Mouse (Mus musculus) kidney, adult 9 months (tissue): Measurements from ENCODE around the gene Vps16.

Experiments
- DNase-seq: peaks from one replicate; pipeline ENCODE4 v3.0.0; 2022

The Vps16 gene

DNA sequence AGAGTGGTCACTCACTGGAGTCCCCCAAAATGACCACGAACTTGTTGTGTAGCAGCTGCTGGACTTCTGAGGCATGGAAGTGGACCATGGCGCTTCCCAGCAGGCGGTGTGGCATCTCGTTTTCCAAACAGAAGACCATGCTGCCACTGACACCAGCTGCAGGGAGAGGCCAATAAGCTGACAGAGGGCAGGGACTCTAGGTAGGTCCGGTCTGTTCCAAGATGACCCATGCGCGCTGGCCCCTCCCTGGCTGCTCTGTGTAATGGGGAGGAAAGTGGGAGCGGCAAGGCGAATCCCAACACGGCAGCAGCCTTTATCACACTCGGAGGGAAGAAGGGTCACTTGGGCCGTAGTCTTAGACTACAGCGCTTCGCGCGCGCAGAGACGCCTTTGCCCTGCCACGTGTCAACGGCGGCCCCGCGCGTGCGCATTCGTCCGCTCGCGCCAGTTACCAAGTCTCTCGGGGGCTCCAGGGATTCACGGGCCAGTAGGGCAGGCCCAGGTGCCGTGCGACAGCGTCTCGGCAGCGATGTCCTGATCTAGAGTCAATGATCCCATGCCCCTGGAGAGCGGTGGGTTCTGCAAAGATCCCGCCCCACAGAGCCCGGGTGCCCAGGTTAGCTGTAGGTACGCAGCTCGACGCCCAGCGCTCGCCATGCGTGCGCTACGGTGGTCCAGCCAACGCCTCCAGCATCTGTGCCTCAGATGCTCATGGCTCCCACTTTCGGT, 578 bp upstream of the Vps16 start:
- peak; percentile 77 for DNase-seq

DNA sequence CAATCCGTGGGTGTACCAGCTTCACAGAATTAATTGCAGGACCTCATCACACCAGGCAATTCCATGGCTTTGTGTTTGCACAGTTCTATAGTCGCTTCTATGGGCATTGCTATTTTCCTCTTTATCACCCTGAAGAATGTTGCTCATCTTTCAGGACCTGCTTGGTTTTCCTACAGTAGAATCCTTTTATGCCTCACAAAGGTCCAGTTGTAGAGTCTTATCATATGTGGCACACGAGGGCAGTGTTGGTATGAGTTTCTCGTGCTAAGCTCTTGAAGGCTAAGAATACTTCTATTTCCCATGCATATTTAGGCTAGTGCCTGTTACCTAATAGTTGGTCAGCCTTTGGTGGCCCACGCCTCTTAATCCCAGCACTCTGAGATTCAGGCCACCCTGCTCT, 973 bp downstream of the Vps16 start:
- peak; percentile 28 for DNase-seq

DNA sequence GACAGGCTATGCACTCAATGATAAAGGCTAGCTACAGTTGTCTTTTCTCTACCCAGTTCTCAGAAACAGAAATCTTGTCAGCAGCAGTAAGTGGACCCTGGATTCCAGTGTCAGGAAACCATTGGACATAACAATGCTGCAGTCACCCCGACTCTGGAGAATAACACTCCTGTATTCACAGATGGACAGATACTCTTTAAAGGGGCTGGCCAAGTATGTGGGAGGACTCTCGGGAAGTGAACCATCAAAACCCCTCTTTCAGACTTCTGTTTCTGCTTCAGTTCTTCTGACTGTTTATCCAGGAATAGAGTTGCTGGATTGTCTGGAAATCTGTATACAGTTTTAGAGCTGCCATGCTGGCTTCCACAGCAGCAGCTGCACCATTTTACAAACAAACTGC, 5.7 kb downstream of the Vps16 start:
- no peak for DNase-seq

DNA sequence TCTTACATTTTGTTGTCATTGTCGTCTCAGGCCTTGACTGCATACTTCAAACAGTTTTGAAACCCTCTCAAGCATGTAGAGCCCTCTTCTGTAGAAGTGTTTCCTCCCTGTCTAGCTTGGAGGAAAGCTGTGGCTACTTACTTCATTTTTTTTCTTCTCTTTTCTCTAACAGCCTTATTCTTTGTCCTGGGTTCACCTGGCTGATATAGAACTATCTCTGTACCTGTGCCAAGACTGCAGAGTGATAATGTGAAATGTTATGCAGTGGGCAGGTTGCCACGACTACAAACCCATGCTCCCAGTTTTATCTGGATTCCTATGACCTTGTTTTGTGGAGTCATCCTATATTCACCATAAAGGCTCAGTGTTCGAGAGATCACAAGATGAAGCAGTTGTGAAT, 6.3 kb downstream of the Vps16 start:
- no peak for DNase-seq

DNA sequence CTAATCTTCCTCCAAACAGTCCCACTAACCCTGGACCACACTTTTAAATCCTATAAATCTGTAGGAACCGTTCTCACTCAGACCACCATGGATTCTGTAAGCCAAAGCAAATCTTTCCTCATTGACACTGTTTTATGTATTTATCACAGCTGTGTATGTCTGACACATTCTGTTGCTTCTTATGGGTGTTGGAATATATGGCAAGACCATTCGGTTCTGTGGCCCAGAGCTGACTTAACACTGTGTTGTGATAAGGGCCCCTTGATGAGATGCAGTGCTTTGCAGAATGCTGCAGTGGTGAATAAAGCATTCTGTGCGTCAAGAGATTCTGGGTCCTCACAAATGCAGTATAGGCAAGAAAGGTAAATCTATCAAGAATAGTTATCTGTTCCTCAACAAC, 8.0 kb downstream of the Vps16 start:
- no peak for DNase-seq

DNA sequence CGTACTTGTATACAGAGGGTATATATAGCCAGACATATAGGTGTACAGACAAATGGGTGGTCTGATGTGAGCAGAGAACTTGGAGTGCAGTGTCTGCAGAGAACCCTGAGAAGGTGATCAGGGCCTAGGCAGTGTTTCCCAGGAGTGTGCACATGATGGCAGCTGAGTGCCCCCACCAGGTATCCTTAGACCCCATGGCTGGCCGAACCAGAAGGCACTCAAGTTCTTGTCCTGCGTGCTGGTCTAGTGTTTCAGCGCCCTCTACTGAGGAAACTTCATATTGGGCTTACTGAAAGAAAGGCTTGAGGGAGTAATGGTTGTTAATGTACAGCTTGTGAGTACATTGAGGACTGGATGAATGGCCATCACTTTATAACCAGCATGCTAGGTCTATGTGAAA, 9.0 kb downstream of the Vps16 start:
- DNase-seq: peak; percentile 63

DNA sequence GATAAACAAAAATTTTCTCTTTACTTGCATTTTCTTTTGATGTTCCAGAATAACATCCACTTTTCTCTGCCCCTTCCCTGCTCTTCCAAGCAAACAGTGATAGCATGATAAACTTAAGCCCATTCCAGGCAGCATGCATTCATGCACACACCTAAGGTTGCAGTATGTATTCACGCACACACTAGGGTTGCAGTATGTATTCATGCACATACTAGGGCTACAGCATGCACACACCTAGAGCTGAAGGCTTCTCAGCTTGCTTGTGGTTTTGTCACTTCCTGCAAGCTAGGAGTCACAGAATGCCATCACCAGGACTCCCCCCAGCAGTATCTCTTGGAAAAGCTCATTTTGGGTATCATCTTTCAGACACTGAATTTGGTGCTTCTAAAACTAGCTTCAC, 12.6 kb downstream of the Vps16 start:
- DNase-seq: no peak

DNA sequence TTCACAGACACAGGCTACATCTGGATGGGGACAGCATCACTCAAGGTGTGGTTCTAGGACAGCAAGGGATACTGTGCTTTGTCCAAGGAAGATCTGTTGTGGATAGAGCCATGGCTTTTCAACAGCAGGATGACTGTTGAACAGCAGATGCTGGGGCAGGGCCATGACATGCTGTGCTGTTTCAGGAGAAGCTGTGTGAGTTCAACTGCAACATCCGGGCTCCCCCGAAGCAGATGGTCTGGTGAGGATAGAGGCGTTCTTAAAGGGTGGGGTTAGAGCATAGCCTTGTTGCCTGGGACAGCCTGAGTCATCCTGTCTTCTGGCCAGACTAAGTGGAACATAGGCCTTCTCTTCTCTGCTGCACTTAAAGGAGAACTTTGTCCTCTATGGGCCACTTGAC, 14.7 kb downstream of the Vps16 start:
- DNase-seq: no peak

DNA sequence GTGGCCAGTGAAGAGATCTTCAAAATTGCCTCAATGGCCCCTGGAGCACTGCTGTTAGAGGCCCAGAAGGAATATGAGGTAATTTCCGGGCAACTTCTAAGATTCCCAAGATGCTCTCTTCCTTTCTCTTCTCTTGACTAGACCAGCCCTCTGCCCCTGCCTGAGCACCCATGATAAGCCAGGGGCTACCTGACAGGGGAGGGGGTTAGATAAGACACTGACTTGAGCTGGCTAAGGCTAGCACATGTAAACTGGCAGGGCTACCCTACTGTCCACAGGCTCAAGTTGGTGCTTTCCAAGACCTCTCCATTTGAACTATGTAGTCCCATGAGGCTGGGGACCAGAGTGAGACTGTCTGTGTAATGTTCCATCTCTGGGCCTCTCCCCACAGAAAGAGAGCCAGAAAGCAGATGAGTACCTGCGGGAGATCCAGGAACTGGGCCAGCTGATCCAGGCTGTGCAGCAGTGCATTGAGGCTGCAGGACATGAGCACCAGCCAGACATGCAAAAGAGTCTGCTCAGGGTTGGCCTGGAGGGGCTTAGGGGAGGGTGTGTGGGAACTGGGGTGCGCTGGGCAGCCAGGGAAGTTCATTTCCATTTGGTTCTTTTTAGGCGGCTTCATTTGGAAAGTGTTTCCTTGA, 15.8 kb downstream of the Vps16 start:
- no peak for DNase-seq

DNA sequence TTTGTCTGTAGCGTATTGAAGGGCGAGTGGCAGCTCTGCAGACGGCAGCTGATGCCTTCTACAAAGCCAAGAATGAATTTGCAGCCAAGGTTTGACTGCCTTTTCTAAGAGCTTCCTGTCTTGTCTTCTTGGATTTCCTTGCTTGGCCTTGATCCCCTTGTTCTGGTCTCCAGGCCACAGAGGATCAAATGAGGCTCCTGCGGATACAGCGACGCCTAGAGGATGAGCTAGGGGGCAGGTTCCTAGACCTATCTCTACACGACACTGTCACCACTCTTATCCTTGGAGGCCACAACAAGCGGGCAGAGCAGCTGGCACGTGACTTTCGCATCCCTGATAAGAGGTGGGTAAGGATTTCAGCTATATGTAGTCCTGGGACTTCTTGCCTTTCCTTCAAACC, 18.0 kb downstream of the Vps16 start:
- DNase-seq: no peak

DNA sequence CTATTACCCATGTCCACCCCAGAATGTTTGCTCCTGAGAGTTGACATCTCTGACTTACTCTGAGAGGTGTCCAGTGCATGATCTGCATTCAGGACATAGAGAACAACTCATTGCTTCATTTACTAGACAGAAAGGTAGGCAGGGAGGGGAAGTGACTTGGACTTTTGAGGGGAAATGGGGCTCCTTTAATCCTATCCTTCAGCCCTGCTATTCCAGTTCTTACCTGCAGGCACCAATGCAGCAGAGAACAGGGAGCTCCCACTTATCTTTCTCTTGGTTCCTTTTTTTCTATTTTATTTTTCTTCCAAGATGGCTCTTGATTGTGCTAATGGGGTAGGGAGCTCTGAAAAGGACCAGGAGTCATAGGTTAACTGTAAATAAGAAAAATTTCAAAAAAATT, 24.3 kb downstream of the Vps16 start:
- no peak for DNase-seq

DNA sequence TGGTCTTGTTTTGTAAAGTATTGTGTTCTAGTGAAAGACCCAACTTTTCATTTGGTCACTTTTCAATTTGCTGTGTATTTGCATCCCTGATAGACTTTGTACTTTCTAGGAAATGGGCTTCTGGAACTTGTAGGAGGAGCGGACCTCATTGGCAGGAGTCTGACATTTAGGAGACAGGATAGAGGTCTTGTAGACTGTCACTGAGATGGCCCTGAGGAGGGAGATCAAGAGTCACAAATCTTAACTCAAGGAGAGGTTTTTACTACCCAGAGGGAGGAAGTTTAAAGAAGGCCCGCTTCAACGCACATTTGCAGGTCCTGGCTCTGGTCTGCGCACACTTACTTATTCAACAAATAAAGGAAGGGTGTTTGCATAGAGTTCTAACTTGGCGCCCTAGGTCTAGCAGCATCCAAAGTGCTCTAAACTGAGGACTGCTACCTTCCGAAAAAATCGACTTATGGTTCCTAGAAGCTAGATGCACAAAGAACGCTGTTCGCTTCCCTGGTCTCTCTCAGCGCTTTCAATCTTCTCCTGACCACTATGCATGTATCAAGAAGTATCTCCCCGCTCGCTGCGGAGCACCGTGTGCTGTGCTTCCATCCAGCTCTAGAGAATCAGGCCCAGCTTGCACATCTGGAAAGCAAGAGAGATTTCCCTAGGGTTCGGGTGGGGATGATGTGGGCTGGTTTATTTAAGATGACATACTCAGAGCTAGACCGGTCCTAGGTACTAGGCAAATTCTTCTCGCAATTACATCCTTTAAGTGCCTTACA, 25.1 kb downstream of the Vps16 start:
- peak; percentile 59 for DNase-seq

DNA sequence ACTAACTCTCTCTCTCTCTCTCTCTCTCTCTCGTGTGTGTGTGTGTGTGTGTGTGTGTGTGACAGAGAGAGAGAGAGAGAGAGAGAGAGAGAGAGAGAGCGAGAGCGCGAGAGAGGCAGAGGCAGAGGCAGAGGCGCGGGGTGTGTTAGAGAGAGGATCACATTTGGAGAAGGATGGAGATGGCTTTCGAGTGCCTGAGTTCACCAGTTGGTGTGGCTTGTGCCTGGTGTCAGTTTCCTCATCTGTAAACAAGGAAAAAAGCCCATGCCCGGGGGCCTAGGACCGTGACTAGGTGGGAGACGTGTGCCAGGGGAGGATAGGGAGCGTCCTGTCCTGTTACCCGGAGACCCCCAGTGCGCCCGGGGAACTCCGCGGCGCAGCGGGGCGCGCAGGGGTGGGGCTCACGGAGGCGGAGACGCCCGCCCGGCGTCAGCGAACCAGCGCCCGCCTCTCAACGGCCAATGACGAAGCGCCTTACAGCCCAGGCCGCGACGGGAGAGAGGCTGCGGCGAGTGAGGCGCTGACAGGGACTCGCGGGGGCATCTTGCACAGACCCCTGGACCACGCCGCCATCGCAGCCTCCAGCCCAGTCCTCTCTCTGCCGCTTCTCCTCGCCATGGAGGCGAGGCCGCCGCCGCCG, 25.8 kb downstream of the Vps16 start, which contains the start of gene Ptpra:
Gene Ptpra (plus strand): TSS at position 485 of the 640 bp plus-strand sequence.
- peak; percentile 89 for DNase-seq

DNA sequence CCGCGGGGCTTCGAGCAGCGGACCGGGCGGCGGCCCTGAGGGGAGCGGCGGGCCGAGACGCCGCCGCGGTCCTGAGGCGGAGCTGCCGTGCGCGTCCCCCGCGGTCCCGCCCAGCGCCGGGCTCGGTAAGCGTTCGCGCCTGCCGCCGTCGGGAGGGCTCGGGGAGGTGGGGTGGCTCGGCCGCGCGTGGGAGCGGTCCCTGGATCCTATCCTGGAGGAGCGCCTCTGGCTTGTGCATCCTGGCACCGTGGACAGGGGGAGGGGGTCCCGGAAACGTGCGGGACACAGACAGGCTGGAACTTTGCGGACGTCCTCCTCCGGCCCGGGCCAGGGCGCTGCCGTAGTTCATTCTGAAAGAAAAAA, 26.3 kb downstream of the Vps16 start:
- peak; percentile 67 for DNase-seq

DNA sequence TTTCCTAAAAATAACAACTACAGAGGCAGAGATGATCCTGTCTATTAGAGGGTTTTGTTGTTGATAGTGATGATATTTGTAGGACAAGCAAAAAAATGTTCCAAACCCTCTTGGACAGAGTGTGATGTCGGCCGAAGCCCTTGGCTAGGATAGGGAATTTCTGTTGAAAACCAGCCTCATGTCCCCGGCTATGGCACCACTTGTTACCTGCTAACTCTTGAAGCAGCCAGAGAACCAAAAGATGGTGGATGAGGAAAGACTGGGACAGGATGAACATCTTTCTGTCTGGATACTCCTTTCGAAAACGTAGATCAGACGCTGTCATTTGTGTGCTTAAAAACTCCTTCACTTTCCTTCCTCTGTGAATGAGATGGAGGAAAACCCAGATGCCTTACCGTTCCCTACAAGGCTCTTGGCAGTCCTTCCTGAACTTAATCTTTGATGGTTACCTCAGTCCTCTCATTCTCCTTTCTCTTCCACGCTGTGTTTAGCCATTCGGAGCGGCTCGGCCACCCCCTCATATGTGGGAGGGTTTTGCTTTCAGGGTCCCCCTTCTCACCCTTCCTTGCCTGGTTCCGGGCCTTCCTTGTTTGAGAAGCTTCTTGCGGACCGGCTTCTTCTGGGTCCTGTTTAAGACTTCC, 27.1 kb downstream of the Vps16 start:
- no peak for DNase-seq

DNA sequence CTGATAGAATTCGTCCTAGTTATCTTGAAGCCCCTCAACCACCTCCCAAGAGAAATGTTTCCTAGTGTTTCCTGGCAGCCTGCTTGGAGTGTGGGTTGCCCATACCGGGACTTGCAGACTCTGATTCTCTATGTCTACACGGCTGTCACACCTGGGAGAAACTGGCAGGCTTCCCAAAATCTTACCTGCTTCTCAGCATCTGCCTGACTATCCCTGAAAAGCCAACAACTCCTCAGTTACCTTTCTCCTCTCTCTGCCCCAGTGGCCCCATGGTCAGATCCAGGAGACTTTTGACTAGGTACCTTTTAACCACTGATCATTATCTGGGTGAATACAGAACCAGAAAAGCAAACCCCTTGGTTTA, 27.6 kb downstream of the Vps16 start:
- no peak for DNase-seq

DNA sequence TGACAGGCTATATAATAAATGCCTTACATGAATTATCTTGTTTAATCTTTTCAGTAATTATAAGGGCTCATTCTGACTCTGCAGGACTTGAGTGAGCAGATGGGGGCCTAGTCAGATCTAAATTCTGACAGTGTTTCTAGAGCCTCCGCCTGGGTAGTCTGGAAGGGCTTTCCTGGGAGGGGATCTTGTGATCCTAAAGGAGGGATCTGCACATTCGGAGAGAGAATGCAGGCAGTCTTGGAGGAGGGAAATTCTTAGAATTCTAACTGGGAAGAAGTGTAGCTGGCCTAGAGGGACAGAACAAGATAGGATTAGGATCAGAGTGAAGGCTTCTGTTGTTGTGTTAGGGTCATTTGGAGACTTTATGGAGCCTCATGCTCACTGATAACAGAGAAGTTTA, 28.1 kb downstream of the Vps16 start:
- no peak for DNase-seq

DNA sequence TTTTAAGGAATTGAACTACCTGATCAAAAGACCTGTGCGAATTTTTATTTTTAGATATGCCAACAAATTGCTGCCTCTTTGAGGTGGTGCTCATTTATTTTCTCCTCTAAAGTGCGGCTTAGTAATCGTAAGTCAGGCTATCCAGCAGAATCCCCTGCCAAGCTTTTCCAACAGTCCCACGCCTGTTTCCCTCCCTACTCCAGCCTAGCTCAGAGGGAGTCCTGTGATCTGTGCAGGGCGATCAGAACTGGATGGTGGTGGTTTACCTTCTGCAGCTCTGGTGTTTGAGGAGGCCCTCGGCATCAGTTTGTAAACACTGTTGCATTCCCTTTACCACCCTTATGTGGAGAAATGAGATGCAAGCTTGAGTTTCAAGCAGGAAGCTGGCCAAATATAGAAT, 29.3 kb downstream of the Vps16 start:
- DNase-seq: no peak

DNA sequence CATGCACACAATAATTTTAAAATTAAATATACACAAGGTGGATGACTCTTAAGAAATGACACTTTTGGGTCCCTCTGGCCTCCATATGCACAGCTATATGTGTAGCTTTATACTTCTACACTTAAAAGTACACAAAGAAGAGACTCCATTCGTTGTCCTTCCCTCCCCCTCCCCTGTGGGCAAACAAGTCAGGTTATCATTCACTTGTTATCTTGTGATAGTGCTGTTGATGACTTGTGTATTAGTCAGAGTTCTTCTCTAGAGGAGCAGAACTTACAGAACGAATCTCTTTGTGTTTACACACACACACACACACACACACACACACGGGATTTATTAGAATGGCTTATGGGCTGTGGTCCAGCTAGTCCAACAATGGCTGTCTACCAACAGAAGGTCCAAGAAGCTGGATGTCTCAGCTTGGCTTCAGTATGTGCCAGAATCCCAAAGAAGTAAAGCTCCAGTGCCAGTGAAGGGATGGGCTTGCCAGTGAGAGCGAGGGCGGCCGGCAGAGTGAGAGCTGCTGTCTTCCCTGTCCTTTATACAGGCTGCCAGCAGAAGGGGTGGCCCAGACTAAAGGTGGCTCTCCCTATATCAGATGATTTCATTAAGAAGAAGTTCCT, 30.7 kb downstream of the Vps16 start:
- DNase-seq: no peak

DNA sequence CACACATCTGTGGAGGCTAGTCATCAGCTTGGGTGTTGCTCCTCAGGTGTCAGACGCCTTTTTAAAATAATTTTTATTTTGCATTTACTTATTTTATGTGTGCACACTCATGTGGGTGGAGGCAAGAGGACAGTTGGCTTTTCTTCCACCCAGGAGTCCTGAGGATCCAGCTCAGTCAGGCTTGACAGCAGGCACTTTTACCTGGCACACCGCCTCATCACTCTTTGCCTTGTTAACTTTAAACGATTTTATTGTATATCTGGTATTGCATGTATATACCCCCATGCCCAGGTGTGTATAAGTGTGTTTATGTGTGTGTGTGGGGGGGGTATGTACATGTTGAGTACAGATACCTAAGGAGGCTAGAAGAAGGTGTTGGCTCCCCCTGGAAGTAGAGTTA, 33.7 kb downstream of the Vps16 start:
- no peak for DNase-seq

DNA sequence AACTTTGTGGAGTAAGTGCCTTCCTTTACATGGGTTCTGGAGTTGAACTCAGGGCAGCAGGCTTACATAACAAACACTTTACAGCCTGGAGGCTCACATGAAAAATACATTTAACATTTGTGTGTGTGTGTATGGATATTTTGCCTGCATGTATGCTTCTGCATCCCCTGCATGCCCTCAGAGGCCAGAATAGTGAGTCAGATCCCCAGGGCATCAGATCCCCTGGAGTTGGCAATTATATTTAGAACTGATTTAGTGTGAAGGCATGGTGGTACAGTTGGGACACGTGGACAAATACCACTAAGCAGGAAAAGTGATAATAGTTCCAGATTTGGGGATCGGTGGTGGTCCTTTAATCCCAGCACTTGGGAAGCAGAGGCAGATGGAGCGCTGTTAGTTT, 35.4 kb downstream of the Vps16 start:
- no peak for DNase-seq

DNA sequence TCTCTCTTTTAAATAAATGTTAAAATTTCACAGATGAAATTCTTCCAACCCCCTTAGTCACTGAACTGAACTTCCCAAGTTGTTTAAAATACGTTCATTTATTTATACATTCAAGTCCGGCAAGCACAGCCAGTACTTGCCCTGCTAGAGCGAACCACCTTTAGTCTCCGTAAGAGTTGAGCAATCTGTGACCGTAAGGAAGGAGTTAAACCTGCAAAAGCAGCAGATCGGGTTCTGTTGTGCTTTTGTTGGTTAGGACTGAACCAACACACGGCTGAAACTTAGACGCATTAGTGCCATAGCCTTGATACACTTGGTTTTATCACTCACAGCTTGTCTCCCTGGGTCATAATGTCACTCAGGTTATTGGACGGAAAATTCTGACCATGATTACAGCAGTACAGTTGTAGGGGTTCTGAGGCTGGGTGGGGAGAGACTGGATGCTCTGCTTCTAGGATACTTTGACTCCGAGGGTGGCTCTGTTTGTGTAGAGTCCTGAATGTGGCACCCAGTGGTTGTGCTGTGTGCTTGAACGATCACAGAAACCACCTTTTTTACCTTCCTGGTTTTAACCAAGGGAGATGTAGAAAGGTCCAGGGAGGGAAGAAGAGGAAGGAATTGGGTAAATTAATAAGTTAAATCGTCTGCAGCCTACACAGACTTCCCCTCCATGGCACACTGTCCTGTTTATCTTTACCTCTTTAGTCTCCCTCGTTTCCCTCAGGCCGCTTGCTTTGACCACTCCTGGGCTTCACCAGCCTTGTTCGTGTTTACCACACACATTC, 37.3 kb downstream of the Vps16 start:
- DNase-seq: no peak
